Mouse (Mus musculus) kidney, adult 2 months (tissue): Measurements from ENCODE around the gene Sorcs2. TPM values are rescaled to one million over a fixed set of nuclear protein-coding genes. Genes with fewer than 3 reads are reported as not detected.

Experiments used
- DNase-seq: peaks from one replicate; pipeline ENCODE4 v3.0.0; 2021
- H3K27ac ChIP-seq: fragments of 200-500 bp; 2 replicates; pipeline ENCODE4 v1.5.1; 2012; ENCODE audit warnings: low read depth, low read length, control low read depth, inconsistent platforms; ENCODE audit not compliant: insufficient read depth
- H3K27me3 ChIP-seq: fragments of 200-500 bp; replicated peaks from 2 replicates; pipeline ENCODE4 v1.6.1; 2012; ENCODE audit warnings: mild to moderate bottlenecking, moderate library complexity, low read length, inconsistent platforms; ENCODE audit not compliant: control insufficient read depth, insufficient read depth
- H3K36me3 ChIP-seq: fragments of 200-500 bp; 2 replicates; pipeline ENCODE4 v1.6.1; 2012; ENCODE audit warnings: mild to moderate bottlenecking, moderate library complexity, low read length, inconsistent platforms; ENCODE audit not compliant: control insufficient read depth, insufficient read depth
- H3K4me1 ChIP-seq: fragments of 200-500 bp; 2 replicates; pipeline ENCODE4 v1.6.1; 2011; ENCODE audit warnings: low read length; ENCODE audit not compliant: control insufficient read depth, insufficient read depth
- H3K4me3 ChIP-seq: fragments of 200-500 bp; 2 replicates; pipeline ENCODE4 v1.5.1; 2011; ENCODE audit warnings: mild to moderate bottlenecking, low read depth, low read length, control low read depth; ENCODE audit not compliant: insufficient read depth
- CTCF ChIP-seq: fragments of 200-500 bp; conservative IDR thresholded peaks from 2 replicates; pipeline ENCODE4 v1.5.1; 2011; ENCODE audit warnings: low read depth, mild to moderate bottlenecking, control low read depth, low read length, moderate library complexity, mixed read lengths; ENCODE audit not compliant: insufficient read depth, insufficient read length
- POLR2A ChIP-seq: fragments of 200-500 bp; IDR thresholded peaks from one replicate; pipeline ENCODE4 v1.6.1; 2011; ENCODE audit warnings: low read depth, low read length, control low read depth
- WGBS: fragments of 180-500 bp; shearing (Covaris S2); methylation state at CpG from one replicate; pipeline ENCODE4 v1.1.7; 2018; 5-methylcytosine and 5-hydroxymethylcytosine counted together
- polyA plus RNA-seq: library from polyadenylated mRNA; depleted of rRNA; stranded (reverse); fragments of >200 nt; gene quantifications from 2 replicates; pipeline ENCODE4 v1.2.3, GENCODE M21; 2012

Gene Sorcs2
- polyA plus RNA-seq, 1 experiment: 1.9 TPM

DNA sequence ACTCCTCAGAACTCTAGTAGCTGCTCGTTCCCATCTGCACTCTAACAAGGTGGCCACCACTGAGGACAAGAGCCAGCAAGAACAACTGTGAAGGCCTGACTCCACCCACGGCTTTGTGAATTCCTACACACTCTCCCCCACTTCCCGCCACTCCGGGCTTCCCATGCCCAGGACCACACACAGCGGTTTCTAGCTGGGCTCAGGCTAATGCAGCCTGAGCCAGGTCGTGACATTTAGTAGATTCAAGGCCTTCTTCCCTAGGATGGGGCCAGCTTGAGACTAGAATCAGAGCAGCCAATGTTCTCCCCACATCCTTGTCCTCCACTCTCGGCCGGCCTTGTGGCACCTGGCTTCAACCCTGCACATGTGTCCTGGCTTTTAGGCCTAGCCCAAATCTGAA, 76.4 kb downstream of the Sorcs2 start:
- Histone ChIP-seq H3K36me3 (no peaks in the 10 kb centered on the region), H3K27me3 (no peaks in the 10 kb centered on the region), H3K27ac (no peak overlapping the region), H3K4me1 (no peaks in the 10 kb centered on the region), H3K4me3 (no peak overlapping the region)
- TF ChIP-seq CTCF: no peak
- no peak for TF ChIP-seq POLR2A
- 65% methylated on average over 8 of the region's 8 CpGs for WGBS
- DNase-seq: no peak

DNA sequence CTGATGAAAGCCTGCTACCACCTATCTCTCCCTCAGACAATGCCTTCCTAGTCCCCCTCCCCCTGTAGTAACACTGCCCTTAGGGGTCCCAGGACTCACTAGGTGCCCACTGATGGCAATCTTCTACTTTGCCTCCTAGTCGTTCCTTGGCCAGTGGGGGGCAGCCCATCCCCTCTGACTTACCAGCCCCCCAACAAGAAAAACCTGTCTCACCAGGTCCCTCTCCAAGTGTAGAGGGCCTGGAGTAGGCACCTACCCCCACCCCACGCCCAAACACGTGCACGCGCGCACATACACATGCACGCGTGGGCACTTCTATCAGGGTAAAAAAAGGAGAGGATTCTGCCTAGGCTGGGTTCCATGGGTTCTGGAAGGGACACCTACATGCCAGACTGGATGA, 77.3 kb downstream of the Sorcs2 start:
- no peaks in the 10 kb centered on the region for H3K4me1 ChIP-seq
- TF ChIP-seq POLR2A: no peak
- no peak for TF ChIP-seq CTCF
- H3K4me3 ChIP-seq: no peak overlapping the region
- no peaks in the 10 kb centered on the region for H3K27me3 ChIP-seq
- WGBS: 89% methylated on average over 8 of the region's 8 CpGs
- H3K27ac ChIP-seq: no peak overlapping the region
- no peak for DNase-seq
- H3K36me3 ChIP-seq: no peaks in the 10 kb centered on the region

DNA sequence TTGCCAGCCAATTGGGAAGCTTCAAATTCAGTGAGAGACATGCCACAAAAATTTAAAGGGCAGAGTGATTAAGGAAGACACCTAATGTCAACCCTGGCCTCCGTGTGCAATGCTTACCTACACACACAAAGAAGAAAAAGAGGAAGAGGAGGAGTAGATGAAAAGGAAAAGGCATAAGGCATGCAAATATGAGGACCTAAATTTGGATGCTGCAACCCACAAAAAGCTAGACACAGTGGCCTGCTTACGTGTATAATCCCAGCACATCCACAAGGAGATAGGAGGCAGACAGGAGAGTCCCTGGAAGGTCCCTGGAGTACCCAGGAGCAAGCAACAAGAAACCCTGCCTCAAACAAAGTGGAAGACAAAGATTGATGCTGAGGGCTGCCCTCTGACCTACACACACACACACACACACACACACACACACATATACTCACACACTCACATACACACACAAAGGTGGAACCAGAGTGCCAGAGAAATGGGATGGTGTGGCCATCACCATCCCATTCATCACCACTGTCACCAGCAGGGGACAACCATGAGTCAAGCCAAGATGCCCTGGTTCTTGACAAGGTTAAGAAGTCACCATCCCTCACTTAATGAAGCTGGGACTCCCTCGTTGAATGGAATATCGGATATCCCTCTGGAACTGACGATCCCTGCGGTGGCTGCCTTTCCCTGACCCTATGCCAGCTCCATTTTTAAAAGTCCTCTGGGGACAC, 80.1 kb downstream of the Sorcs2 start:
- Histone ChIP-seq H3K27ac (no peak overlapping the region), H3K27me3 (no peaks in the 10 kb centered on the region), H3K4me3 (no peak overlapping the region), H3K36me3 (no peaks in the 10 kb centered on the region), H3K4me1 (no peaks in the 10 kb centered on the region)
- DNase-seq: no peak
- TF ChIP-seq POLR2A: no peak
- TF ChIP-seq CTCF: peak; percentile 43; the same call in 1 of the 2 replicates
- 39% methylated on average over 6 of the region's 6 CpGs for WGBS

DNA sequence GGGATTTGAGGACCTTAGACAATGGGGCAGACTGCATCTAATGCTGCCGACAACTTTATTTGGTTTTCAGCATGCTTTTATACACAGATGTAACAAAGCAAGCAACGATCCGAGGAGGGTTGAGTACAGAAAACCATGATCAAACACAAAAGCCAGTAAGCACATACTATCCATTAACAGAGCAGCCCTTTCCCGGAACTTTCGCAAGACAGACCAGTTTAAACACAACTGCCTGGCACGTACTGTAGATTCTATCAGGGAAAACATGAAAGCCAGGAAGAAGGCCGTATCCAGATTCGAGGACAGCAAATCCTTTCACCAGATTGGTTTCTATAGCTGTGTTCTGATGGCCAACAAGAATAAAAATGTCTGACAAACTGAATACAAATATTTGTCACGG, 82.8 kb downstream of the Sorcs2 start:
- Histone ChIP-seq H3K27me3 (no peaks in the 10 kb centered on the region), H3K4me3 (no peak overlapping the region), H3K27ac (no peak overlapping the region), H3K4me1 (no peaks in the 10 kb centered on the region), H3K36me3 (no peaks in the 10 kb centered on the region)
- DNase-seq: no peak
- 83% methylated on average over 9 of the region's 9 CpGs for WGBS
- TF ChIP-seq POLR2A: no peak
- TF ChIP-seq CTCF: no peak

DNA sequence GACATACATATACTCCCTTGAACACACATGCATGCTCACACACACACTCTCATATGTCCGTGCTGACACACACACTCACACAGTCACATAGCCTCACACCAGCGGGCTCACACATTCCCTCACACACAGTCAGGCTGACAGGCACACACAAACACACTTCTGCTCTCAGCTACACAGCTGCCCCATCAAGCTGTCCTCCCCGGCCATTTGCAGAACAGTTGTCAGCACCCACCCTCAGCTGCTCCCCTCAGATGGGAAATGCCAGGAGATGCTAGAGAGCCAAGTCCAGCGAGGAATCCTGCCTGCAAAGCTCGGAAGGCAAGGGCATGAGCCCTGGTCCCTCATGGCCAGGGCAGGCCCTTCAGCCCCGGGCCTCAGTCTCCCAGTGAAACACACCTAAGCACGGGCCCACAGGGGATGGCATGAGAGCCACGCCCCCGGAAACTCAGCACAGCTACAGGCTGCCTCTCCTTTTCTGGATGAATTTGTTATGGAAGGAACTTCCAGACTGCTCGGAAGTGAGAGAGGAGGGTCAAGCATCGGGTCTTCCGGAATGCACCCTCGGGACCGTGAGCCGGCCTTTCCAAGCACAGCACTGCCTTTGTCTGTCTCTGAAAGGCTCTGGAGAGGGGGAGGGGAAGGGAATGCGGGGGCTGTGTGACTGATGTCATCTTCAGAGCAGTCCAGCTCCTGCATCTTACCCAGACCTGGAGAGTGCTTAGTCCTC, 84.4 kb downstream of the Sorcs2 start:
- Histone ChIP-seq H3K4me3 (peak overlapping the region; percentile 5; the same call in 1 of the 2 replicates), H3K4me1 (no peaks in the 10 kb centered on the region), H3K27me3 (no peaks in the 10 kb centered on the region), H3K27ac (peak overlapping the region; percentile 33; the same call in 1 of the 2 replicates), H3K36me3 (no peaks in the 10 kb centered on the region)
- 39% methylated on average over 16 of the region's 16 CpGs for WGBS
- DNase-seq: peak; percentile 82
- TF ChIP-seq CTCF (no peak), POLR2A (no peak)

DNA sequence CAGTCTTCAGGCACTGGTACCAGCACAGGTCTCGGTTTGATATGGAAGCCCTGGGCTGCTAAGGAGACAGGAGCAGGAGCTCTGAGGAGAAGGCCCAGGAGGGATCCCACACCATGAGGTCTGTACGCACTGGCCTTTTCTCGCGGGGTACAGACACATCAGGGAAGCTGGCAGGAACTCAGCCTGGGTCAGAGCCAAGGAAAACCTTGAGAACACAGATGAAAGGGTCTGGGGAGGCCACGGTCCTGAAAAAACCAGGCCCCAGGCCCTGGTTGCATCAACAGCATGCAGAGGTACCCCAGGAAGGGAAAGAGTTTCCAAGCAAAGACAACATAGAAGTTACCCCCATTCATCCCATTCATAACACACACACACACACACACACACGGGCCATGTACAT, 85.0 kb downstream of the Sorcs2 start:
- Histone ChIP-seq H3K27me3 (no peaks in the 10 kb centered on the region), H3K27ac (no peak overlapping the region), H3K4me1 (no peaks in the 10 kb centered on the region), H3K4me3 (no peak overlapping the region), H3K36me3 (no peaks in the 10 kb centered on the region)
- 55% methylated on average over 6 of the region's 6 CpGs for WGBS
- DNase-seq: peak; percentile 13
- TF ChIP-seq POLR2A (no peak), CTCF (no peak)

DNA sequence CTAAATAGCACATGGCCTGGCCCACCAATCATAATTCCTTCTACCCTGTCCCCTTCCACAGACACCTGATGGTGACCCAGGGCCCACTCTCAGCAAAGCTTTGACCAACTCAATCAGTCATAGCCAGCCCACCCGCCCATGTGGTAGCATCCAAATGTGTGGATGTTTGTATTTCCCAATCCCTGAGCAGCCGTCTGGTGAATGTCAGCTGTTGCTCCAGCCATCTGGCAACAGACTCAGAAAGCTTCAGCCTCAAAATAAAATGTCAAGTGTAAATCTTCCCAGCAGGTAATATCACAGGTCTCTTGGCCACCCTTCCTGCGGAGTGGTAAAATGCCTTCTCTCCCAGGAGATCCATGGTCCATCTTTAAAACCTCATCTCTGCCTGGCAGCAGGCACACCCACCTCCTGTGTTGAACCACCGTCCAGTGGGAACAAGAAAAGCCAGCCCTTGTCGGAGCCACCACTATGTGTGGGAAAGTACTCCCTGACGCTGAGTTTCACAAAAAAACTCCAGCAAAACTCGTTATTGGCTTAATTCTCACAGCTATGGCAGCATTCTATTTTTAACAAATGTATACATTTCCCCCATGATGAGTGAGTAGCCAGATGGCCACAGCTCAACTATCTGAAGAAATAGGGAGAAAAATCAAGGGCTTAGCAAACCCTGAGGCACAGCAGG, 93.5 kb downstream of the Sorcs2 start:
- Histone ChIP-seq H3K36me3 (no peaks in the 10 kb centered on the region), H3K27me3 (no peaks in the 10 kb centered on the region), H3K4me3 (no peak overlapping the region), H3K27ac (no peak overlapping the region), H3K4me1 (no peaks in the 10 kb centered on the region)
- WGBS: 82% methylated on average over 7 of the region's 7 CpGs
- DNase-seq: no peak
- TF ChIP-seq CTCF (no peak), POLR2A (no peak)
